Mouse (Mus musculus) left cerebral cortex, postnatal 14 days (tissue): ENCODE results near the gene Epha10. TPM values are rescaled to one million over a fixed set of nuclear protein-coding genes. Genes with fewer than 3 reads are reported as not detected.

Experiments used
- DNase-seq, 2 experiments: peaks; one replicate each; pipeline ENCODE4 v3.0.0; 2021 to 2022; ENCODE audit warnings: low spot score in 2 of 2, mixed read lengths in 1 of 2
- intact Hi-C: fragments of 180-260 bp; cut with DNase I; formaldehyde crosslinking; loops from one replicate; pipeline ENCODE4 v1.15.1; 2025
- total RNA-seq, 2 experiments: library from RNA; stranded (reverse); gene quantifications; 2 replicates each; pipeline ENCODE4 v1.2.3; 2021

Epha10 gene
- total RNA-seq, 2 experiments from 2014 or later: 32.4 to 34.4 TPM

GRCm38 (mm10) chr4:124959062-124959461, 78.4 kb downstream of the Epha10 start:
- intact Hi-C loops: no loop called here

GRCm38 (mm10) chr4:124960940-124961339, 80.2 kb downstream of the Epha10 start:
- intact Hi-C loops: no loop called here
- DNase-seq: no peak

More at GRCm38 (mm10) chr4:124959062-124959461, 78.4 kb downstream of the Epha10 start:
- DNase-seq: no peak

GRCm38 (mm10) chr4:124962576-124962975, 81.9 kb downstream of the Epha10 start:
- DNase-seq: no peak
- intact Hi-C loops: no loop called here

GRCm38 (mm10) chr4:124964912-124965599, 84.4 kb downstream of the Epha10 start:
- intact Hi-C loops: no loop called here
- DNase-seq: no peak

Other genes with a start within 250 kb of the Epha10 start
- gene Pou3f1, start 224.1 kb upstream of the Epha10 start, total RNA-seq: 10 to 100 TPM; 29.9 to 30.1 TPM
- 10 to 100 TPM; 14.1 to 14.3 TPM for gene Utp11, start 187.3 kb upstream of the Epha10 start, total RNA-seq
- gene Fhl3, start 180.2 kb upstream of the Epha10 start, total RNA-seq: 1 to 10 TPM; 3.8 to 4.2 TPM
- 10 to 100 TPM; 31.1 to 32.2 TPM for gene Sf3a3, start 166.1 kb upstream of the Epha10 start, total RNA-seq
- 10 to 100 TPM; 35.3 to 42.5 TPM for gene Inpp5b, start 139.0 kb upstream of the Epha10 start, total RNA-seq
- gene Mtf1, start 78.8 kb upstream of the Epha10 start, total RNA-seq: 10 to 100 TPM; 24.5 to 25.8 TPM
- 10 to 100 TPM; 29.6 to 29.7 TPM for gene Yrdc, start 30.2 kb upstream of the Epha10 start, total RNA-seq
- 10 to 100 TPM; 88.7 to 91.2 TPM for gene 1110065P20Rik, start 29.7 kb upstream of the Epha10 start, total RNA-seq
- 10 to 100 TPM; 51.1 to 55.7 TPM for gene Maneal, start 18.7 kb upstream of the Epha10 start, total RNA-seq
- 10 to 100 TPM; 15.0 to 17.6 TPM for gene 9930104L06Rik, start 56.1 kb downstream of the Epha10 start, total RNA-seq
- gene Cdca8, start 58.4 kb downstream of the Epha10 start, total RNA-seq: 1 to 10 TPM; 2.8 TPM
- gene Rspo1, start 105.5 kb downstream of the Epha10 start, total RNA-seq: 1 to 10 TPM; 4.4 to 4.8 TPM
- 10 to 100 TPM; 68.8 to 70.7 TPM for gene Gnl2, start 135.7 kb downstream of the Epha10 start, total RNA-seq
- gene Dnali1, start 184.8 kb downstream of the Epha10 start, total RNA-seq: under 1 TPM in 1 of 2 experiments, not detected in 1; 0.15 TPM
- 10 to 100 TPM; 10.9 to 12.5 TPM for gene Snip1, start 185.8 kb downstream of the Epha10 start, total RNA-seq
- 100 to 1,000 TPM; 125 to 144 TPM for gene Meaf6, start 204.2 kb downstream of the Epha10 start, total RNA-seq
- 1 to 10 TPM in 1 of 2 experiments, under 1 TPM in 1; 0.51 to 1.2 TPM for gene Zc3h12a, start 246.9 kb downstream of the Epha10 start, total RNA-seq